Mouse (Mus musculus): ENCODE results near the gene BC005537. TPM values are rescaled to one million over a fixed set of nuclear protein-coding genes. Genes with fewer than 3 reads are reported as not detected.

The BC005537 gene
- polyA plus RNA-seq, 1 experiment: 115 TPM

- Histone ChIP-seq H3K4me1 (ENCODE audit: control insufficient read depth, insufficient read depth, low read length) (peaks cover 3% of the 10 kb centered on the region; the same call in 1 of the 2 replicates), H3K27ac (ENCODE audit: insufficient read depth, low read length) (no peak overlapping the region), H3K4me3 (ENCODE audit: insufficient read depth, low read length) (peak overlapping the region; percentile 65; the same call in 1 of the 2 replicates)
- TF ChIP-seq POLR2A (IDR thresholded peaks at IDR 0.05; ENCODE audit: extremely low read depth, insufficient read depth, low read length) (no peak), CTCF (IDR thresholded peaks at IDR 0.05; ENCODE audit: extremely low read depth, insufficient read depth, low read length) (no peak)
These were observed 2.1 kb upstream of the BC005537 start for GRCm38 (mm10) chr13:24799378-24799777.

GRCm38 (mm10) chr13:24799925-24800673, 1.4 kb upstream of the BC005537 start:
- peak overlapping the region; percentile 65 for H3K4me3 ChIP-seq (ENCODE audit: insufficient read depth, low read length)

GRCm38 (mm10) chr13:24800674-24801307, 666 bp upstream of the BC005537 start:
- H3K4me3 ChIP-seq (ENCODE audit: insufficient read depth, low read length): peak overlapping the region; percentile 65
- H3K4me1 ChIP-seq (ENCODE audit: control insufficient read depth, insufficient read depth, low read length): peaks cover 3% of the 10 kb centered on the region; the same call in 1 of the 2 replicates
- peak overlapping the region; percentile 99 for H3K27ac ChIP-seq (ENCODE audit: insufficient read depth, low read length)
- TF ChIP-seq CTCF (IDR thresholded peaks at IDR 0.05; ENCODE audit: extremely low read depth, insufficient read depth, low read length) (no peak), POLR2A (IDR thresholded peaks at IDR 0.05; ENCODE audit: extremely low read depth, insufficient read depth, low read length) (peak; percentile 97)

More at GRCm38 (mm10) chr13:24799925-24800673, 1.4 kb upstream of the BC005537 start:
- H3K27ac ChIP-seq (ENCODE audit: insufficient read depth, low read length): peak overlapping the region; percentile 82
- peaks cover 3% of the 10 kb centered on the region; the same call in 1 of the 2 replicates for H3K4me1 ChIP-seq (ENCODE audit: control insufficient read depth, insufficient read depth, low read length)
- TF ChIP-seq POLR2A (IDR thresholded peaks at IDR 0.05; ENCODE audit: extremely low read depth, insufficient read depth, low read length) (0 out of 2 replicates have a peak, but pooled peaks have one; percentile 41), CTCF (IDR thresholded peaks at IDR 0.05; ENCODE audit: extremely low read depth, insufficient read depth, low read length) (no peak)

GRCm38 (mm10) chr13:24802131-24802691, 754 bp downstream of the BC005537 start:
- TF ChIP-seq POLR2A (IDR thresholded peaks at IDR 0.05; ENCODE audit: extremely low read depth, insufficient read depth, low read length) (no peak), CTCF (IDR thresholded peaks at IDR 0.05; ENCODE audit: extremely low read depth, insufficient read depth, low read length) (no peak)
- Histone ChIP-seq H3K27ac (ENCODE audit: insufficient read depth, low read length) (peak overlapping the region; percentile 35; the same call in 1 of the 2 replicates), H3K4me3 (ENCODE audit: insufficient read depth, low read length) (peak overlapping the region; percentile 65), H3K4me1 (ENCODE audit: control insufficient read depth, insufficient read depth, low read length) (peaks cover 3% of the 10 kb centered on the region; the same call in 1 of the 2 replicates)

- H3K4me1 ChIP-seq (ENCODE audit: control insufficient read depth, insufficient read depth, low read length): peaks cover 3% of the 10 kb centered on the region; the same call in 1 of the 2 replicates
- H3K4me3 ChIP-seq (ENCODE audit: insufficient read depth, low read length): peak overlapping the region; percentile 65; the same call in 1 of the 2 replicates
- no peak for TF ChIP-seq POLR2A (IDR thresholded peaks at IDR 0.05; ENCODE audit: extremely low read depth, insufficient read depth, low read length)
- TF ChIP-seq CTCF (IDR thresholded peaks at IDR 0.05; ENCODE audit: extremely low read depth, insufficient read depth, low read length): no peak
- no peak overlapping the region for H3K27ac ChIP-seq (ENCODE audit: insufficient read depth, low read length)
These were observed 1.7 kb downstream of the BC005537 start for GRCm38 (mm10) chr13:24803196-24803595.

GRCm38 (mm10) chr13:24806079-24806478, 4.6 kb downstream of the BC005537 start:
- Histone ChIP-seq H3K27ac (ENCODE audit: insufficient read depth, low read length) (no peak overlapping the region), H3K4me3 (ENCODE audit: insufficient read depth, low read length) (no peak overlapping the region), H3K4me1 (ENCODE audit: control insufficient read depth, insufficient read depth, low read length) (peaks cover 1% of the 10 kb centered on the region; the same call in 1 of the 2 replicates)
- TF ChIP-seq POLR2A (IDR thresholded peaks at IDR 0.05; ENCODE audit: extremely low read depth, insufficient read depth, low read length) (no peak), CTCF (IDR thresholded peaks at IDR 0.05; ENCODE audit: extremely low read depth, insufficient read depth, low read length) (no peak)

- Histone ChIP-seq H3K27ac (ENCODE audit: insufficient read depth, low read length) (no peak overlapping the region), H3K4me1 (ENCODE audit: control insufficient read depth, insufficient read depth, low read length) (no peaks in the 10 kb centered on the region), H3K4me3 (ENCODE audit: insufficient read depth, low read length) (no peak overlapping the region)
- TF ChIP-seq POLR2A (IDR thresholded peaks at IDR 0.05; ENCODE audit: extremely low read depth, insufficient read depth, low read length): no peak
- TF ChIP-seq CTCF (IDR thresholded peaks at IDR 0.05; ENCODE audit: extremely low read depth, insufficient read depth, low read length): no peak
These were observed 11.1 kb downstream of the BC005537 start for GRCm38 (mm10) chr13:24812521-24812920.

GRCm38 (mm10) chr13:24814616-24815015, 13.2 kb downstream of the BC005537 start:
- H3K27ac ChIP-seq (ENCODE audit: insufficient read depth, low read length): no peak overlapping the region
- no peak for TF ChIP-seq POLR2A (IDR thresholded peaks at IDR 0.05; ENCODE audit: extremely low read depth, insufficient read depth, low read length)
- TF ChIP-seq CTCF (IDR thresholded peaks at IDR 0.05; ENCODE audit: extremely low read depth, insufficient read depth, low read length): no peak
- H3K4me3 ChIP-seq (ENCODE audit: insufficient read depth, low read length): no peak overlapping the region

More at GRCm38 (mm10) chr13:24814616-24815015, 13.2 kb downstream of the BC005537 start:
- no peaks in the 10 kb centered on the region for H3K4me1 ChIP-seq (ENCODE audit: control insufficient read depth, insufficient read depth, low read length)
